Mouse (Mus musculus) ovary, postnatal 14 days (tissue): Measurements from ENCODE around the gene Ankrd54.
"Not testable (repeated sequence)": the region's sequence is repeated elsewhere in the genome, so short reads cannot be mapped to it uniquely, and the experiment has no call there.

Experiments
- DNase-seq: peaks from one replicate; pipeline ENCODE4 v3.0.0; 2022; ENCODE audit warnings: low spot score

Gene Ankrd54

DNA sequence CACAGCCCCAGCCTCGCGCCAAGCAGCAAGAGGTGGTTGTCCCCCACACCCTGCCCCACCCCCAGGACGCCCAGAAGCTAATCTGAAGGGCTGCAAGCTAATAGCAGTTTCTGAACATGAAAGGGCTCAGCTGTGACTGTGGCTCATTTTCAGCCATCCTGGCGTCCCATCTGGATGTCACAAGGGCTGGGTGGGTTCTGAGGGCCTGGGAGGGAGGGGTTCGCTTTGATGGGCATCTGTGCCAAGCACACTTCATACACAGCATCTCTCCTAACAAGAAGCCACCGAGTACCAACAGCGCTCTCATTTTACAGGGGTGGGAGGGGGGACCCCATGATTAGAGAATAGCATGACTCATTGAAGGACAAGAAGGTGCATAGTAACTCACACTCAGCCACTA is 49.3 kb downstream of the Ankrd54 start:
- DNase-seq, result no peak

DNA sequence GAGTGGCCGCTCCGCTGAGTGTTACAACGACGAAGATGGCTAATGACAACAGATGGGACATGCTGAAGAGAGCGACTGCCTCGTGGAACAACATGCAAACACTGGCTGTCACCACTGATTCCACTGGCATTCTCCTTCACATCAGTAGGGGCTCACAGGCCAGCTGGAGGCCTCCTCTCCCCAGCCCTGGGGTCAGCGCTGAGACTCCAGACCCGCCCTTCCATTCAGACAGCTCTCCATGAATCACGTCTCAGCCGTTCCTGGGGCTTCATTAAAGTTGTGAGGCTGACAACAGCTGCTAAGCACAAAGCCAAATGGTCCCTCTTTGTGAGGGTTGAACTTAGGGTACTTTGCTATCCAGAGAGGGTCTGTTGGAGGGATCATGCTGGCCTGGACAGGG is 51.1 kb downstream of the Ankrd54 start:
- DNase-seq, result no peak

DNA sequence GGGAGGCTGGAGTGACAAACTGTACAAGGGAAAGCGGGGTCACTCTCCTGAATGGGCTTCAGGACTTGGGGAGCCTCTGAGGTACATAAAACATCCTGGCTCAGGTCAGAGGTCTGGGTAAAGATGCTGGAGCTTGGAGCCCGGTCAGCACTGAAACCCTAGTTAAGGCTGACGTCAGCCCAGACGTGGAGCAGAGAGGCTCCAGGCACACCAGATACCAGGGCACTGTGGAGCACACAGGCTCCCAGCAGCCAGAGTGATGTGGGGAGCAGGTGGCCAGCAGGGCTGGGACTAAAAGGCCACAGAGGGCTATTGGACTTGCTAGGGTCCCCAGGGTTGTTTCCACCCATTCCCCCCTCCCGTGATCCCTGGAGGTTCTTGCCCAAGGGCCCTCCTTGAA is 53.0 kb downstream of the Ankrd54 start:
- no peak for DNase-seq

DNA sequence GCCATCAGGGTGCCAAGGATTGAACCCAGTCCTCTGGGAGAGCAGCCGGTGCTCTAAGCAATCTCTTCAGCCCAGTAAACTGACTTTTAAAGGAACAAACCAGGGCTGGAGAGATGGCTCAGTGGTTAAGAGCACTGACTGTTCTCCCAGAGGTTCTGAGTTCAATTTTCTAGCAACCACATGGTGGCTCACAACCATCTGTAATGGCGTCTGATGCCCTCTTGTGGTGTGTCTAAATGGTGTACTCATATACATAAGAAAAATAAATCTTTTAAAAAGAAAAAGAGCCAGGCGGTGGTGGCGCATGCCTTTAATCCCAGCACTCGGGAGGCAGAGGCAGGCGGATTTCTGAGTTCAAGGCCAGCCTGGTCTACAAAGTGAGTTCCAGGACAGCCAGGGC is 54.9 kb downstream of the Ankrd54 start:
- DNase-seq, result not testable (repeated sequence)

DNA sequence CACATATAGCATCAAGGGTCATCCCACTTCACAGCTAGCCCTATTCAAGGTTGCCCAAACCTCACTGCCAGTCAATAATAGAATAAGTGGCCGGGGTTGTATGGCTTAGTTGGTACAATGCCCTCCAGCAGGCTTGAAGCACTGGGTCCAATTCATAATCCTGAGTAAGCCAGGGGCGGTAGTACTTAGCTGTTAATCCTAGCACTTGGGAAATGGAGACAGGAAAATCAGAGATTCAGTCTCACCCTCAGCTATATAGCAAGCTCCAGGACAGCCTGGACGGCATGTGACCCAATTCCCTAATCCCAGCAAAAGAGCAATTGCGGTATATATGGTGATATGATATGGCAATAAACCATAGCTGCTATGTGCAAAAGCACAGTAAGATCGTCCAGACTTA is 55.6 kb downstream of the Ankrd54 start:
- DNase-seq, result no peak

DNA sequence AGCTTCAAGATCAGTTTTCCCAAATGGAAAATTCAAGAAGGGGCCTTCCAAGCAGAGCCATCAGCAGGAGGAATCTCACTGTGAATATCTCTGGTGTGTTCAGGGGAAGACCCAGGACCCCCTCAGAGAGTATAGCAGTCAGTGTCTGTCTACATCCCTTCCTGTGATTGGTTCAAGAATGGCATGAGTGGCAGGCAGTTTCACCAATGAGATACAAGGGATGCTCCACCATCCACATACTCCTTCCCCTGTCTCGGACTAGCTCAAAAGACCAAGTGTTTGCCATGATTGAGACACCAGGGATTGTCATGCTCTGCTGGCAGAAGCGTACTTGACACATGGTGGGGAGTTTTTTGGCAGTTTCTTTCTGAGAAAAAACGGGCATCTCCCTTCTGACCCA is 56.1 kb downstream of the Ankrd54 start:
- DNase-seq, result no peak

DNA sequence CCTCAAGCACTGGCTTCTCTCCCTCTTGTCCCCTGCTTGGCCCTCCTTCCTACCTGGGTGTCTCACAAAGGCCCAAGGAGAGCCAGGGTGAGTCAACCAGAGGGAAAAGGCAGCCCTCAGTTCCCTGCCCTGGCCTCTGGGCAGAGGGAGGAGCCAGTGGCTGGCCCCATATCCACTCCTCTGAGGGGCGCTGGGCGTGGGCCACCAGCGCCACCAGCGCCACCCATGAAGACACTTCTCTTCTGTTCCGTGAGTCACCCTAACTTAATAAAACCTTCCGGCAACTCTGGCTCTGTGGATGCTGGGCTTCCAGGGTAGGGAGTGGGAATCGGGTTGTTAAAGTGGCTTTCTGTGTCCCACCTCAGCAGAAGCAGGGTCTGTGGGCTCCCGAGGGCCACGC is 57.1 kb downstream of the Ankrd54 start:
- DNase-seq, result no peak
